Mouse (Mus musculus): ENCODE results near the gene Psd4. TPM values are rescaled to one million over a fixed set of nuclear protein-coding genes. Genes with fewer than 3 reads are reported as not detected.

Gene Psd4
- total RNA-seq, 2 experiments from 2014 or later = 0.14 to 0.53 TPM

- DNase-seq (ENCODE audit: low spot score) = no peak
These were observed 19.0 kb downstream of the Psd4 start for GRCm38 (mm10) chr2:24386158-24386963.

GRCm38 (mm10) chr2:24386964-24387320, 19.6 kb downstream of the Psd4 start:
- no peak for DNase-seq (ENCODE audit: low spot score)

- DNase-seq (ENCODE audit: low spot score) = no peak
These were observed 20.2 kb downstream of the Psd4 start for GRCm38 (mm10) chr2:24387361-24388283.

- no peak for DNase-seq (ENCODE audit: low spot score)
These were observed 25.9 kb downstream of the Psd4 start for GRCm38 (mm10) chr2:24393251-24393650.

- no peak for DNase-seq (ENCODE audit: low spot score)
These were observed 29.7 kb downstream of the Psd4 start for GRCm38 (mm10) chr2:24397115-24397514.

- DNase-seq (ENCODE audit: low spot score) = no peak
These were observed 33.3 kb downstream of the Psd4 start for GRCm38 (mm10) chr2:24400711-24401110.

- DNase-seq (ENCODE audit: low spot score) = peak; percentile 57
These were observed 38.1 kb downstream of the Psd4 start for GRCm38 (mm10) chr2:24405345-24406012.

- no peak for DNase-seq (ENCODE audit: low spot score)
These were observed 40.5 kb downstream of the Psd4 start for GRCm38 (mm10) chr2:24407701-24408485.

- peak; percentile 56 for DNase-seq (ENCODE audit: low spot score)
These were observed 41.8 kb downstream of the Psd4 start for GRCm38 (mm10) chr2:24409166-24409565.

GRCm38 (mm10) chr2:24413172-24413571, 45.8 kb downstream of the Psd4 start:
- no peak for DNase-seq (ENCODE audit: low spot score)

GRCm38 (mm10) chr2:24413677-24414076, 46.3 kb downstream of the Psd4 start:
- DNase-seq (ENCODE audit: low spot score) = no peak

GRCm38 (mm10) chr2:24416668-24417067, 49.3 kb downstream of the Psd4 start:
- no peak for DNase-seq (ENCODE audit: low spot score)

- no peak for DNase-seq (ENCODE audit: low spot score)
These were observed 49.7 kb downstream of the Psd4 start for GRCm38 (mm10) chr2:24417106-24417505.

GRCm38 (mm10) chr2:24417564-24417963, 50.2 kb downstream of the Psd4 start:
- DNase-seq (ENCODE audit: low spot score) = no peak

GRCm38 (mm10) chr2:24421211-24421863, 54.0 kb downstream of the Psd4 start:
- DNase-seq (ENCODE audit: low spot score) = no peak

GRCm38 (mm10) chr2:24422815-24423214, 55.4 kb downstream of the Psd4 start:
- DNase-seq (ENCODE audit: low spot score) = no peak

- no peak for DNase-seq (ENCODE audit: low spot score)
These were observed 58.2 kb downstream of the Psd4 start for GRCm38 (mm10) chr2:24425630-24426029.

GRCm38 (mm10) chr2:24427866-24428675, 60.7 kb downstream of the Psd4 start:
- DNase-seq (ENCODE audit: low spot score) = no peak

- DNase-seq (ENCODE audit: low spot score) = no peak
These were observed 62.4 kb downstream of the Psd4 start for GRCm38 (mm10) chr2:24429806-24430205.

- DNase-seq (ENCODE audit: low spot score) = no peak
These were observed 67.3 kb downstream of the Psd4 start for GRCm38 (mm10) chr2:24434670-24435069.
